Mouse (Mus musculus) spleen, postnatal 10 days (tissue): Measurements from ENCODE around the gene Zfhx3.

Experiments used
- DNase-seq, 2 experiments: peaks; one replicate each; pipeline ENCODE4 v3.0.0; 2021 to 2022; ENCODE audit warnings: low spot score in 2 of 2

Zfhx3 gene

DNA sequence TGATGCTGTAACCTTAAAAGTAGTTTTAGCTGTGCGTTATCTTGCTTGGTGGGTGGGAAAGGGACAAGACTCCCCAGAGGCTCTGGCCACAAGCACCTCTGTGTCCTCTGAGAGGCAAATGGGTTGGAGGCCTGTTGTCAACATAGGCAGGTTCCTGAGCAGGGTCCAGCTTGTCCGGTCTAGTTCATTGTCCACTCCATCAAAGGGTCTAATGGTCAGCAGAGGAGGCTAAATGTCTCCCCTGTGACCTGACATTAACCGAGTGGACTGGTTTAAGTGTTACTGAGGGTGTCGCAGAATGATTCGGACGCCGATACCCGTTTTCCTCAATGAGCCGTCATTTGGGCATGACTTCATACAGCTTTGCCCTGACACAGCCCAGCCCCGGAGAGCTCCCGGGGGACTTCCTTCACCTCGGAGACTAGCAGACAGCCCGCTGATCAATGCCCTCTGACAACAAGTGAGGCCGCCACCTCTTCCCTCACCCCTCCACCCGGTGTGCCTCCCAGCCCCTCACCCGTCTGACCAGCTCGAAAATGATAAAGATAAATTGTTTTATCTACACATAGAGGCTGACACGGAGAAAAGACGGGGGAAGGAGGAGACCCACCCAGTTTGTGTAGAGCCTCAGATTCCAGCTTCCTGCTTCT is 298.7 kb downstream of the Zfhx3 start:
- no peak for DNase-seq

DNA sequence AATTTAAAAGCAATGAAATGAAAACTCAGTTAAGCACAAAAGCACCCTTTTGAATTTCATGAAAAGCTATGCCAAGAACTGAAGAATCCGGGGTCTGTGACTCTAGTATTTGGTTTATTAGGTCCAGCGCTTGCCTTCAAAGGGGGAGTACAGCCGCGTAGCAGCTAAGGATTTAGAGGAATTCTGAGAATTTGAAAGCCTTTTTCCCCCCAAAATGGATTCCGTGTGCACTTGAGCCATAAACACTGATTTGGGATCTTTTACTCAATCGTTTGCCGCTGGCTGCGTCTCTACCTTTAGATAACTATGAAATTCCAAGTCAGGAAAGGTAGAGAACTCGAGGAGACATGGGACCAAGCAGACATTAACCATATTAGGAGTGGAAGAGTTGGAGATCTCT is 300.8 kb downstream of the Zfhx3 start:
- no peak for DNase-seq

DNA sequence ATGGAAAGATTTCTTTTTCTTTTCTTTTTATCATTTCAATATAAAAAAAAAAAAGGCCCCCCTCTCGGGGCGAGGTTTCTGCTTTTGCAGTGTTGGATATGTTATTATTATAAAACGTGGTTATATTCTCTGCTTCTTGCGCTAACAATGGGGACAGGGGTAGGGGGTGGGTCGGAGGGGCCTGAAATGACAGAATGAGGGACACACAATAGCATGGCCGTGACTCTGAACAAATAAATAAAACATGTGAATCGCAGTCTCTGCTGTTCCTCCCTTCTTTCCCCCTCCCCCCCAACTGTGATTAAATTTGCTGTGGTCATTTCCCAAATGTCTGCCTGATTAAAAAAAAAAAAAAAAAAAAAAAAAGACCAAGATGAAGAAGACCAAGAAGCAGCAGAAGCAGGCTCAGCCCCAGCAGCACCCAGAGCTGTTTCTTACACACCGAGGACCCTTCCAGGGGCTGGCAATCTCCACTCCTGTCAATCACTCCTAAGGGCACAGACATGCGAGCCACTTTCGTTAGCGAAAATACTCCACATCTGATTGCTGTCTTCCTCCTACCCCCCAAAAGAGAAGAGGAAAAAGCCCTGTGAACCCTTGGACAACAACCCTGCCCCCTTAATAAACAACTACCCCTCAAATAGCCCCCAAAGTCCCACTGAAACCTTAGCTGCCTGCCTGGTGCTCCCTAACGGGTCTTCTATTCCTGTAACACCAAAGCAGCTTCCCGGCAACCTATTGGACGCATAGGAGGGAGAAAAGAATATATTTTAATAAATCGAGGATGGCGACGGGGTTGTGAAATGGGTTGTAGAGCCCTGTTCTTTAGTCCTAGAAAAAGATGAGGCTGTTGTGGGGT is 302.4 kb downstream of the Zfhx3 start:
- DNase-seq = no peak

GRCm38 (mm10) chr8:108245575-108245974 is 303.1 kb downstream of the Zfhx3 start:
- DNase-seq = no peak

DNA sequence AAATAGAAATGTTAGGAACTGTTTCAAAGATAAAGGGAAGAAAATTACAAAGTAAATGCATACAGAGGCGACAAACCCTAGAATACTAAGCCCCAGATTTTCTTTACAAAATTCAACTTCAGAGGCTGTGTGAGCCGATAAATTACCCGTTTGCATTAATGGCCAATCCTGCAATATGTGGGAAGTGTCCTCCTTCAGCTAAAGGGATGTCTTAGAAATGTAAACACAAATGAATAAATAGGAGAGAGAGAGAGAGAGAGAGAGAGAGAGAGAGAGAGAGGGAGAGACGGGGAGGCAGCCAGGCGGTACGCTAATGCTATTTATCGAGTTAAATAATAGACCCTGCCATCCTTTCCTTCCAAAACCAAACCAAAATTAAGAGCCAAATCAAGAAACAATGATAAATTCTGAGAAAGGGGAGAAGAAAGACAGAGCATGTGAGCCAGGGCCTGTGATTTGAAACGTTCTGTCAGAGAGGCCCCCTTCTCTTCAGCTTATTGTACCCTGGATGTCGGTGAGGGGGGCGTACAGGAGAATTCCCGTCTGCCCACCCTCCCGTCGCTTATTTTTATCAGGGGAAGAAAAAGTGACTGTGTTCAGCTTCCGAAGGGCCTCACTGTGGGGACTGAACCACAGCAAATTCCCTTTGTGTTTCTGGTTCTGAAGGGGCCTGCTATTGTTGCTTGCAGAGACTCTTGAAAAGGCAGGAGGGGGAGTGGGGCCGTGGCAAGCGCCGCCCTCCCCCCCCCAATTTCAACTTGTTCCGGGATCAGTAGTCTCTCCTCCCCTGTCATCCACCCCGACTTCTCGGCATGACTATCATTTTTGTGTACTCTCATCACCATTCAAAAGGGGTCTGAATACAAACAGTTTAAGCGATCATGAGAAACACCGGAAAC is 303.8 kb downstream of the Zfhx3 start:
- DNase-seq = no peak

- DNase-seq = no peak
Observed at GRCm38 (mm10) chr8:108246934-108247417, 304.5 kb downstream of the Zfhx3 start.

GRCm38 (mm10) chr8:108264593-108265160 is 322.2 kb downstream of the Zfhx3 start:
- no peak for DNase-seq

DNA sequence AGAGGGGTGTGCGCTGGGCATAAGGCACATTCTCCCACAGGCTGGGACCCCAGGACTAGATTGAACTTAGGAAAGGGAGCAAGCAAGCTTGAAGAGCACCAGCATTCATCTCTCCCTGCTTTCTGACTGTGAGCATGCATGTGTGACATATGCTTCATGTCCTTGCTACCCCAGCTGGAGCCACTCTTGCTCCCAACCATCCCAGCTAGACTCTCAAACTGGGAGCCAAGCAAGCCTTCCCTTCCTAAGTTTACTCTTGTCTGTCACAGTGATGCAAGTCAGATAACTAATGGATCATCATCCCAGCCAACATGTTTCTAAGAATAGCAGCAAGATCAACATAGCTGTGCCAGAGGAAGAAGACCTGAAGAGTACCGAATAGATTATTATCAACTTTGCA is 335.5 kb downstream of the Zfhx3 start:
- no peak for DNase-seq

DNA sequence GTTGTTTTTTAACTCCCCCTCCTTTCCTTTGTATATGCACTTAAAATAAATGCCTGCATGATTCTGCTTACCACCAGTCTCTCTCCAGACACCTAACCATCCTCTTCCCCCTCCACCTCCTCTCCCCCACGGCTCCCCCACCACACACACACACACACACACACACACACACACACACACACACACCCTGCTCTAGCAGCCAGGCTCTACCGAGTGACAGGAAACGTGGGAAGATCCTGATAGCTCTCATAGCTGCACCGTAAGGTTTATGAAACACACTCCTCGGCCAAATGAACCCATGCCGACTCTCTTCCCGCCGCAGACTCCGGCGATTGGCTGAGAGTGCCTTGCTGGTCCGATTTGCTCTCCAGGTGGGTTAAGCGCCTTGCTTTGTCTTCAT is 339.5 kb downstream of the Zfhx3 start:
- no peak for DNase-seq

DNA sequence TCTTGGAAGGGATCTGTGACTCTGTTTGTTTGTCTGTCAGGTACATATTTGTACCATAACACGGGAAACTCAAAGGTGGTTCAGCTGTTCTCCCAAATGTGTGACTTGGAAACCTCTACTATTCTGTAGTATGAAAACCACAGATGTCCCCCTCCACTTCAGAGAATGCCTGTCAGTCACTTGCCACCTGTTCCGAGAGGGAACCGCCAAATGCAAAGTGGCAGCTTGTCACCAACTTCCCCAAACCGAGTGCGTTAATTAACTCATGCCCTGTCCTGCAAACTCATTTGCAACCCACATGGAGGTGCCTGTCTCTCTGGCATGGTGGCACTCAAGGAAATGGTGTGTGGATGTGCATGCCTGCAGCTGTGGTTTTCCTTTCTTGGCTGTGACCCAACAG is 343.7 kb downstream of the Zfhx3 start:
- DNase-seq = peak in 1 of 2 experiments; percentile 17

DNA sequence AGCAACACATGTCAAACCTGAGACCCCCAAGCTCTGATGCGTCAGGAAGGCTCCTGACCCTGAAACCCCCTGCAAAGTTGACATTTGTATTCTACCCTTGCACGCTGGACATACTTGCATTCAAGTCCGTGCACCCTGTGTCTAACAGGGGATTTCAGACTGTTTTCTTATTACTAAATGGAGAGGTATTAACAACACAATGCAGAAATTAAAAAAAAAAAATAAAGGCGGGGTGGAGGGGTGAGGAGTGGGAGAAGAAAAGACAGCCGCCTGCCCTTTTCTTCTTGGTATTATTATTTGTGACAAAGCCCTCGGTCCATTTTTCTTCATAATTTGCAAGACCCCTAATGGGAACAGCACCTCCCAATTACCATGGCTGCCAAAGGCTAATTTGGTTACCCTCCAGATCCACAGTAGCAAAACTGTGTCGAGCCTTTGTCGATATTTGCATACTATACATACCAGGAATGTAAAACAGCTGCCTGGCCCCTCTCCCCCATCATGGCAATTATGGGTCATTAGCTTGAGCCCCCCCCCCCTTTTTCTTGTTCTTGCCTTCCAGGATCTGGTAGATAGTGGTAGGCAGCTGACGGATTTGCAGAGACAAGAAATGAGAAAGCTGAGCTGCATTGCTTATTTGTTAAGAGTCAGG is 358.6 kb downstream of the Zfhx3 start:
- no peak for DNase-seq

DNA sequence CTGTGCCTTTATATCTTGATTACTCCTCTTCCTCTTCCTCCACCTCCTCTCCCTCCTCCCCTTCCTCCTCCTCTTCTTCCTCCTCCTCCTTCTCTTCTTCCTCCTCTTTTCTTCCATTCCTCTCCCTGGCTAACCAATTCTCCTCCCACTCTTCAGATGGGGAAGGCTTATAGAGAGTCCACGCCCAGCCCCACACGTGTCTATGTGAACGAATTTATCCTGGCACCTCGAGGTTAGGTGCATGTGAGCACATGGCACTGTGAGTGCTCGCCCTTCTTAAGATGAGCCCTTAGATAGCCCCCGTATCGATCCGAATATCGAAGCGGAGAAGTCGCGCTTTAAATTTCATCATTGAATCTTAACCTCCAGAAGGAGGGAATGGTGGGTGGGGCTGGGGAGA is 359.2 kb downstream of the Zfhx3 start:
- DNase-seq = no peak

DNA sequence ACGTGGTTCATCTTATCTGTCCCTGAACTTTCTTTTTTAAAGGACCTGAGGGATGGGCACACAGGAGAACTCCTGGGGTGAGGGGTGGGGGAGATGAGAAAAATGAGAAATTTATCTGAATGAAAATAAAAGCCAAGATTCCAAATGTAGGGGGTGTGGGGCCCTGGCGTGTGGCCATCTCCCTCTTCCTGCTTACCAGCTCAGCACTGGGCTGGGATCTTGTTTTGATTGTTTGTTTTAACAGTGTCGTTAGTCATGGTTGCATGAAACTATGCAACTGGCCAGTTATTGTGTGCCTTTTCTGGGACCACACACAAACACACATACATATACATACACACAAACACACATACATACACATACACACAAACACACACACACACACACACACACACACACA is 362.9 kb downstream of the Zfhx3 start:
- DNase-seq = no peak

DNA sequence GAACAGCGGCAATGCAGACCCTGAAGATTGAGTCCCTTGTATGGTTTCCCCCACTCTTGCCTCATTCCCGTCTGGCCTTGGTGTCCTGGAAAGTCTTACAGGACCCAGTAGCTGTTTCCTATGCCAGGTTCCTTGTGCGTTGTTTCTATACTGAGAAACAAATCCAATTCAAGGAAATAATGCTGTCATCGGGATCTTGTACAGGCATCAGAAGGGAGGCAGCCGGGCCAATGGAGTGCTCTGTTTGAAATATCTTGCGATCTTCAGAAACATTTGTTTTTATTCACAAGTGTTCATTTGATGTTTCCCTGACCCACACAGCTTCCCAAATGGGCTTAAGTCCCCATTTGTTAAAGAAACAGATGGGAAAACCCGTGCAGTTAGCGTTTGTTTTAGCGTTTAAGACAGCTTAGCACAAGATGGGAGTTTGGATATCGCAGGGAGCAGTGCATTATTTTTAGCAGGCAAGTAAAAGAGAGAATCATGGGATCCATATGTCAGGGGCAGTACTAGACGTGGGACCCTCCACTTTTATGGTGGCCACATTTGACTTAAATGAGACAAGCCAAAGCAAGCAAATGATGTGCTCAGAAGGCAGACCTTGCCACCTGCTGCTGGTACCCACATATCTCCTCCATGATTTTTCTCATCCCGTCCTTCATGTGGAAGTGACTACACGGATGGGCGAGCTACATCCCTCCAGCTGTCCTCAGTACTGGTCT is 367.2 kb downstream of the Zfhx3 start:
- no peak for DNase-seq

- no peak for DNase-seq
Observed at GRCm38 (mm10) chr8:108315046-108315445, 372.6 kb downstream of the Zfhx3 start.

- DNase-seq = no peak
Observed at GRCm38 (mm10) chr8:108317532-108318093, 375.2 kb downstream of the Zfhx3 start.

- no peak for DNase-seq
Observed at GRCm38 (mm10) chr8:108327711-108328110, 385.3 kb downstream of the Zfhx3 start.

GRCm38 (mm10) chr8:108348352-108348751 is 405.9 kb downstream of the Zfhx3 start:
- DNase-seq = no peak

DNA sequence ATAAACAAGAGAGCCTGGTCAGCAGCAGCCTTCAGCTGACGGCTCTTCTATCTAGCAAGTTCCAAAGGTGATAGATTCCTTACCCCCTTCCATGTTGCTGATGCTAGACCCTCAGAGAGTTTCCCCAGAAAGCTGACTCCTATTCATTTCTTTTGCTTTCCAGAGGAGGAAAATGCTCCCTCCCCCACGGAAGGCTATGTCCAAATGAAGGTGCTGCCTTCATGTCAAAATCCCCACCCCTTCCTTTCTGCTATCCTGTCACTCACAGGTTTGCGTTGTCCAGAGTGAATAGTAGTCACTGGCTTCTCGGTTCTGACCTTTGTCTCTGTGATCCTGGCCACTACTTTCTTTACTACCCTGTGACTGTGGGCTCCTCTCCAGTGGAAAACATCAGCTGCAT is 406.3 kb downstream of the Zfhx3 start:
- no peak for DNase-seq

- DNase-seq = no peak
Observed at GRCm38 (mm10) chr8:108355119-108355777, 412.8 kb downstream of the Zfhx3 start.
